Mouse (Mus musculus): ENCODE results near the gene Defb15.
"Not testable (repeated sequence)": the region's sequence is repeated elsewhere in the genome, so short reads cannot be mapped to it uniquely, and the experiment has no call there.

Gene Defb15

GRCm38 (mm10) chr8:21932610-21933009 lies at the start of gene Defb15:
Defb15 (minus strand) TSS chr8:21932710.
- no peak for DNase-seq (ENCODE audit: low spot score)

DNA sequence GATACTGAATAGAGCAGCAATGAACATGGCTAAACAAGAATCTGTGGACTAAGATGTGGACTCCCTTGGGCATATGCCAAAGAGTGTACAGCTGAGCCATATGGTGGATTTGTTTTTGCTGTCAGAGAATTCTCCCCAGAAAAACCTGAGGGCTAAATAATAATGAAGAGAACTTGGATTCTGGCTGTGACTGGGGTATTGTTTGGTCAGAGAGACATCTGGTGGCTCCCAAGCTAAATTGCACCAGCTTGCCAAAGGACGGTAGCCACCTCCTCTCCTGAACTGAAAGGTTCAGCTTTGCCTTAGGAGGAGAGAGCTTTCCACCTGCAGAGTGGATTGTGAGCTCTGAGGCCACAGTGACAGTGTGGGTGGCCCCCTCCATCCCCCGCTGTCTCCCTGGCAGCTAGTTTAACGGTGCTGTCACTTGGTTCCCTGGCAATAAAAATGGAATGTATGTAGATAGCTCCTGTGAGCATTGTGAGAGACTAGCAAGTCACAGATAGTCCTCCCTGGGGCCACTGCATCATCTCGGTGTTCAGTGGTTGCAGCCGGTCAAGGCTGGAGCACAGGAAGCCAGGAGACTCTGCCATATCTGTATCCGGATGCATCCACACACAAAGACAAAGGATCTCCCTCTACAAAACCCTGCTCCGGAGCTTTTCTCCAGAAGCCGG lies 49.3 kb upstream of the Defb15 start:
- no peak for DNase-seq (ENCODE audit: low spot score)

DNA sequence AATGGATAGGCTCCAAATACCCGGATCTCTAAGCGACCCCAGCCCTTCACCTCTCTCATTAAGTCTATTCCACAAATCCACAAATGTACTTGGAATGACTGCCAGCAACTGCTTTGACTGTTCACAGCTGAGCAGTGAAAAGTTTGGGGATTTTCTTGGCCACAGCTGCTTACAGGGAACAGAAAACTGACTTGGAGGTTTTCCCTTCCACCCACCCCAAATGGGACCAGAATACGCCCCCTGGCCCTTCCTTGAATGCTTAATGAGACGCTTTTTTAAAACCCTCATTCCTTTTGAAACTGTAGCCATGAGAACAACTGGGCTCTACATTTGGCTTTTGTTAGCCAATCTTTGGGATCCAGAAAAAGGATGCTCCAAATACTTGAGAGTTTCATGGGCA lies 45.7 kb upstream of the Defb15 start:
- no peak for DNase-seq (ENCODE audit: low spot score)

- no peak for DNase-seq (ENCODE audit: low spot score)
Observed at GRCm38 (mm10) chr8:21969475-21969874, 37.0 kb upstream of the Defb15 start, which contains the start of gene Ccdc70. Ccdc70 (plus strand) TSS chr8:21969775.

GRCm38 (mm10) chr8:21966646-21967045 lies 34.1 kb upstream of the Defb15 start:
- DNase-seq (ENCODE audit: low spot score) = no peak

GRCm38 (mm10) chr8:21958414-21958813 lies 25.9 kb upstream of the Defb15 start, which contains the start of gene Fam90a1a:
Fam90a1a (plus strand) TSS chr8:21958714.
- DNase-seq (ENCODE audit: low spot score) = no peak

DNA sequence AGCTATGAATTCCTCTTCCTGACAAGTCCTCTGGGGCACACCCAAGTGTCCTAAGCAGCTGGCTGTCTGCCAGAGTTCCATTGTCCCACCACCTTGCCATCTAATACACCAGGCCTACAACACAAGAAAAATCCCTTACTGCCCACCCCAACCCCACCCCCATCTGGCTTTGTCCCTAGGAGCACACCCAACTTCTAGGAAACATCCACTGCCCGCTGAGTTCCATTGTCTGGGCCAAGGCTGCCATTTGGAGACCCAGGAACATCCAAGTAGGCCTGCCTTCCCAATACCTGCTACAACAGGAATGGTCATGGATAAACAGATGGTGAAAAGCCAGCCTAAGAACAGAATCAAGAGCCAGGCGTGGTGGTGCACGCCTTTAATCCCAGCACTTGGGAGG lies 23.8 kb upstream of the Defb15 start:
- no peak for DNase-seq (ENCODE audit: low spot score)

DNA sequence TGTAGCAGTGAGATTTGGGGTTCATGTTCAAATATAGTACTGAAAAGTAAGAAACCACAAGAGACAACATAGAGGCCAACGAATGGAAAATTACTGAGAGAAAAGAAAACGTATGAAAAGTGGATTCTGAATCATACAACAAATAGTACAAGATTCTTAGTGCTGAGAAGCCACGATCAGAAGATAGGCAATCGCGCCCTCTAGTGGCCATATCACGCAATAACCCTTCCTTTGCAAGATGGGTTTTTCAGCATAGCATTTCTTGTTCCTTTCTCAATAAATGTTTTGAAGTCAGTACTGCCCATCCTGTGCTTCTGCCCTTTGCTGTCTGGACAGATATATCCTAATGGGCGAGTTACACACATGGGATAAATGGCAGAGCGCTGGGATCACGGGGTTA lies 22.8 kb upstream of the Defb15 start:
- no peak for DNase-seq (ENCODE audit: low spot score)

DNA sequence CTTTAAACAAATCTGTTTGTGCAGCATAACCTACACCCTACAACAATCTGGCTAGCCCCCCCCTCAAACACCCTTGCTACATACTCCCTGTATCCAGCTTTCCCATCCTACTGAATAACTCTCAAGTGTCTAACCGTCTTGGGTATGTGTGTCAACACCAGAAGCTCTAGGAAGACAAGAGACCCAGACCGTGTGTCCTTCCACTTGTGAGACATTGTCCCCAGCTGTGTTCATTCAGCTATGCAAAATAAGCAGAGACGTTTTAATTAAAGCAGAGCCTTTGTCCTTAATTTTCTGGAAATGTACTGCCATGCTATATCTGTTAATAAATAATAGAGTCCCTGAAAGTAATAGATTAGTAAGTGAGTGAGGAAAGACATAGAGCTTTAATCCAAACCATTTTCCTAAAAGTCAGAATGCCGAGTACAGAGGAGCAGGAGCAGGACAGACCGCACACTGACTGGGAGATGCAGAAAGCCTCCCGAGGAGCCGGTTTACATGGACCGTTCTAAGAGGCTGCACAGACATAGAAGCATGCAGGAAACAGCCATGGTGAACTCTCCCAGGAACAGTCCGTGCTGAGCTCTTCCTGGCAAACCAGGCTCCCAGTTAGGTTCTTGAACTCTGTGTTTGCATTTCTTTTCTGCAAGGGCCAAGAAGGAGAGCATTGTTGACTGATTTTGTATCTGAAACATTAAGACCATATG lies 15.0 kb upstream of the Defb15 start:
- DNase-seq (ENCODE audit: low spot score) = no peak

DNA sequence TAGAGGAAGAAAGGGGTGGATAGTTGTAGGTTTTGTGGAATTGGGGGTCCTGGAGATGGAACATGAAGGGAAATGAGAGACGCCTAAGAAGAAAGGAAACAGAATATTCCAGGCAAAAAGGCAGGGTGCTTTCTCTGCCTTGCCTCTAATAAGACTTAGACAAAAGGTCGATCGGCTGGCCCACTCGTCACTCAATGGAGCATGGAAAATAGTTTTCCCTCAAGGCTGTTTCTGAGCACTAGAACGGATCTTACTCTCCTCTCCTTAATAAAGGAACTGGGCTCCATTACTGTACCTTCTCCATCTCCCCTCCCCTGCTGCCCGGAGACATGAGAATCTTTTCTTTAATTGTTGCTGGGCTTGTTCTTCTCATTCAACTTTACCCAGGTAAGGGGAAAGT lies 14.0 kb upstream of the Defb15 start, which contains the start of gene Defb13:
Defb13 (plus strand) TSS at position 301 of the 400 bp plus-strand sequence.
- DNase-seq (ENCODE audit: low spot score) = no peak

DNA sequence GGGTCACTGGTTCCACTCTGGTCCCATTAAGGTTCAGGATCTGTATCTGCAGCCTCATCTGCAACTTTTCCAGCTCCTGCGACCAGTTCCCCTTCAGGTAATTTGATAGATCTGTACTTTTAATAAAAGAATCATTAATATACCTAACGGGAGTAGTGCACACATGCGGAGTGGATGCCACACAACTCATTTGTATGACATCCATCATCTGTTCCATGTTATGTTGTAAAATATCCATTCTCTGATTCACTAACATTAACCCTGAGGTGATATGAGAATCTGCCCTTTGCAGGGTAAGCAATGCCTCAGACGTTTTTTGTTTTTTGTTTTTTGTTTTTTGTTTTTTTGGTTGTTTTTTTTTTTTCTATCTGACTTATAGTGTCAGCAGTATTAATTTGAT lies 5.5 kb upstream of the Defb15 start, which contains the start of gene Defb35:
Defb35 (plus strand) TSS at position 301 of the 400 bp plus-strand sequence.
- not testable (repeated sequence) for DNase-seq (ENCODE audit: low spot score)

DNA sequence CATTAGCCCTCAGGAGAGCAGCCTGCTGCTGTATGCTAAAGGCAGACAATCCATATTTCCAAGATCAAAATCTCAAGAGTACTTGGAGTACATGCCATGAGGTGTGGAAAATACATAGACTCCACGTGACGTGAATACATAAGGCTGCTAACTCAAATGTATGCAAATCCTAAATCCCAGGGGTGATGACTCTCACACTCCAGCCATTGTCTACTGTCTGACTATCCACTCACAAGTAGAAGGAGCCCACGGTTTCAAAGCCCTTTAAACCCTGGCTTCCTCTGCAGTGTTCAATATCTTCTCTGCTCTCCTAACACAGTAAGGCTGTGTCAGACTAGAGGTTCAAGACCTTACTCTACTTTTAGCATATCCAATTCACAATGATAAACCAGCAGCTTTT lies 1.8 kb downstream of the Defb15 start:
- not testable (repeated sequence) for DNase-seq (ENCODE audit: low spot score)

- no peak for DNase-seq (ENCODE audit: low spot score)
Observed at GRCm38 (mm10) chr8:21915625-21916024, 16.9 kb downstream of the Defb15 start.

GRCm38 (mm10) chr8:21912554-21912953 lies 20.0 kb downstream of the Defb15 start:
- no peak for DNase-seq (ENCODE audit: low spot score)

DNA sequence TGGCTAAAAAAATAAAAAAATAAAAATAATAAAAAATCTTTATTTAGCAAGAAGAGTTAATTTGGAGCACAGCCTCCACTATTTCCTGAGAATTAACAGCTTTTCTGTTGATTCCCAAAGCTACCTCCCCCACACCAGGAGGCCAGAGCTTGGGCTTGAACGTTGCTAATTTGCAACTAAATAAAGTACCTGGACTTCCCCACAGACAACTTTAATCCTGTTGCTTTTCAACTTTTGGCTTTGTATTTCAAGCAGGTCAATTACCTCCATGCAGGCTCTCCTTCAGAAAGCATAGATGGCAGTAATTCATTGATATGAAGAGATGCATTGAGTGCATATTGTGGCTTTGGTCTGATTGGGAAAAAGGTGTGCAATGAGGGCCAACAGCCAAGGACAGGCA lies 20.6 kb downstream of the Defb15 start:
- no peak for DNase-seq (ENCODE audit: low spot score)

DNA sequence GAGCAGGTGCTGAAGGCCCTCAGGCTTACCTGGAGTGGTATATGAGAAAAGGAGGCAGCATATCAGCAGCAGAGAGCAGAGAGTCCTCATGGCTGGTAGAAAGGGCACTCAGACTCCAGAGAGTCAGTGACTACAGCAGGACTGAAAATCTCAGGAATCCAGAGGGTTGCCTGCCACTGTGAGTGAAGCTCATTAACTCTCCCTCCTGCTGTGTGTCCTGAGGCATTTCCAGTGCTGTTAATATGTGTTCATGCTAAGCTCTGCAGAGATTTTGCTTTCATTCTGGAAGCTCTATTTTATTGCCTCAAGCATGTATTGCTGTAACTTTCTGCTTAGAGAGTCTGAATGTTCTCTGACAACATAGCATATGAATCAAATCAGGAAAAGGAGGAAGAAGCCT lies 26.2 kb downstream of the Defb15 start, which contains the start of gene Defb11:
Defb11 (minus strand) TSS at position 123 of the 400 bp plus-strand sequence.
- not testable (repeated sequence) for DNase-seq (ENCODE audit: low spot score)

DNA sequence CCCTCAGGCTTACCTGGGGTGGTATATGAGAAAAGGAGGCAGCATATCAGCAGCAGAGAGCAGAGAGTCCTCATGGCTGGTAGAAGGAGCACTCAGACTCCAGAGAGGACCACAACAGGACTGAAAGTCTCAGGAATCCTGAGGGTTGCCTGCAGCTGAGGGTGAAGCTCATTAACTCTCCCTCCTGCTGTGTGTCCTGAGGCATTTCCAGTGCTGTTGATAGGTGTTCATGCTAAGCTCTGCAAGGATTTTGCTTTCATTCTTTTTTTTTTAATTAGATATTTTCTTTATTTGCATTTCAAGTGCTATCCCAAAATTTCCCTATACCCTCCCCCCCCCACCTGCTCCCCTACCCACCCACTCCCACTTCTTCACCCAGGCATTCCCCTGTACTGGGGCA lies 47.2 kb downstream of the Defb15 start, which contains the start of gene Defb9:
Defb9 (minus strand) TSS at position 101 of the 400 bp plus-strand sequence.
- DNase-seq (ENCODE audit: low spot score) = not testable (repeated sequence)
